ENCODE assay signal across 30 mouse cellular contexts in genomic region chr2:11566898-11567297, GRCm38 (mm10). TPM values are rescaled to one million over a fixed set of nuclear protein-coding genes. Genes with fewer than 3 reads are reported as not detected.
"Had no signal": no experiment of that assay in that cellular context is flagged by ENCODE, and none has a peak within 500 bp of the region (broad histone marks: within the 10 kb centered on the region; RNA-seq: fewer than 3 reads in every experiment).

No protein-coding gene starts in this region.

- H3K9me3 ChIP-seq: liver, embryonic 13.5 days; stomach, embryonic 15.5 days had no signal

- H3K4me1 ChIP-seq: liver, embryonic 13.5 days; stomach, embryonic 15.5 days had no signal

- H3K27ac ChIP-seq: liver, embryonic 13.5 days; stomach, embryonic 15.5 days had no signal

- H3K27me3 ChIP-seq: liver, embryonic 13.5 days; stomach, embryonic 15.5 days had no signal

- H3K9ac ChIP-seq: liver, embryonic 13.5 days; stomach, embryonic 15.5 days had no signal

- H3K36me3 ChIP-seq: liver, embryonic 13.5 days; stomach, embryonic 15.5 days had no signal

- DNase-seq: kidney, adult 11 months; kidney, adult 8-10 months; kidney, postnatal 25 days; liver, embryonic 13.5 days; lung, adult 2 months; lung, postnatal 14 days; lung, postnatal 4 days; midbrain, embryonic 14.5 days; right cerebral cortex, postnatal 4 days; spleen, adult 18-20 months; thymus, postnatal 25 days had no signal

- H3K4me3 ChIP-seq: liver, embryonic 13.5 days; stomach, embryonic 15.5 days had no signal

RNA-seq across cellular contexts. Expression of gene Gm17490, which starts 59.2 kb away (rescaled TPM):
- total RNA-seq: layer of hippocampus, adult 8-10 months; layer of hippocampus, postnatal 10 days; left cerebral cortex, postnatal 10 days; left cerebral cortex, postnatal 36 days; liver, adult 2 months; megakaryocyte progenitor cell, adult 5-6 weeks; megakaryocyte-erythroid progenitor cell, adult 5-6 weeks; midbrain, postnatal 0 days had no signal
- polyA plus RNA-seq: kidney, embryonic 16.5 days; large intestine, adult 2 months; limb, embryonic 11.5 days; limb, embryonic 14.5 days; liver, adult 2 months; liver, embryonic 13.5 days; liver, embryonic 16.5 days; lung, adult 2 months; lung, embryonic 16.5 days; midbrain, embryonic 11.5 days; midbrain, embryonic 14.5 days; midbrain, postnatal 0 days; neural tube, embryonic 11.5 days; neural tube, embryonic 14.5 days; stomach, embryonic 15.5 days; thymus, postnatal 0 days had no signal
